Comparison of ENCODE assay signal across 8 mouse cellular contexts in genomic region chrX:60403062-60403763, GRCm38 (mm10).
A peak's percentile ranks its signal among the peaks of the same experiment; 100 is the strongest.
DNase-seq lines count a peak whose midpoint lies in the region; ATAC-seq and TF ChIP-seq lines count a peak whose summit lies in the region.

No protein-coding gene starts in this region.

- no peak for TF ChIP-seq CTCF in heart, postnatal 0 days (IDR thresholded peaks at IDR 0.05; ENCODE audit: low read depth)
- TF ChIP-seq CTCF in stomach, postnatal 0 days (IDR thresholded peaks at IDR 0.05; ENCODE audit: low read depth) = no peak

- DNase-seq in cerebellum, adult 11 months = peak; percentile 54
- DNase-seq in cerebellum, adult 9-10 months = no peak
- peak; percentile 68 for DNase-seq in ZHBTc4 (ENCODE audit: low read depth, low spot score)
- no peak for DNase-seq in heart, postnatal 0 days (ENCODE audit: low spot score)
- peak; percentile 29 for DNase-seq in limb, embryonic 11.5 days (ENCODE audit: low spot score)
- peak; percentile 14 for DNase-seq in stomach, postnatal 0 days (ENCODE audit: low spot score)

- WGBS in embryonic facial prominence, embryonic 13.5 days = 26% methylated on average over 35 of the region's 46 CpGs
- WGBS in heart, postnatal 0 days = 15% methylated on average over 45 of the region's 46 CpGs
- 23% methylated on average over 43 of the region's 46 CpGs for WGBS in limb, embryonic 11.5 days
- WGBS in midbrain, embryonic 13.5 days = 32% methylated on average over 43 of the region's 46 CpGs
- WGBS in stomach, postnatal 0 days = 16% methylated on average over 34 of the region's 46 CpGs

- H3K36me3 ChIP-seq in embryonic facial prominence, embryonic 13.5 days = no peaks in the 10 kb centered on the region
- H3K36me3 ChIP-seq in heart, postnatal 0 days (replicated peaks; ENCODE audit: control insufficient read depth, insufficient read depth, low read length) = no peaks in the 10 kb centered on the region
- H3K36me3 ChIP-seq in limb, embryonic 11.5 days (ENCODE audit: control insufficient read depth, insufficient read depth, low read length) = no peaks in the 10 kb centered on the region
- no peaks in the 10 kb centered on the region for H3K36me3 ChIP-seq in midbrain, embryonic 13.5 days
- no peaks in the 10 kb centered on the region for H3K36me3 ChIP-seq in stomach, postnatal 0 days (ENCODE audit: control insufficient read depth, insufficient read depth, low read length)

- TF ChIP-seq EP300 in heart, postnatal 0 days (IDR thresholded peaks at IDR 0.05; ENCODE audit: low read depth) = no peak
- no peak for TF ChIP-seq EP300 in stomach, postnatal 0 days (optimal IDR thresholded peaks at IDR 0.05)

- H3K4me2 ChIP-seq in embryonic facial prominence, embryonic 13.5 days = peak overlapping the region; percentile 65
- peak overlapping the region; percentile 64 for H3K4me2 ChIP-seq in heart, postnatal 0 days (ENCODE audit: low read depth, low read length)
- H3K4me2 ChIP-seq in limb, embryonic 11.5 days (ENCODE audit: low read depth, severe bottlenecking) = peak overlapping the region; percentile 59
- peak overlapping the region; percentile 64 for H3K4me2 ChIP-seq in midbrain, embryonic 13.5 days (replicated peaks)
- peak overlapping the region; percentile 70 for H3K4me2 ChIP-seq in stomach, postnatal 0 days (replicated peaks; ENCODE audit: low read depth)

- no peaks in the 10 kb centered on the region; the same call in 1 of the 2 replicates for H3K27me3 ChIP-seq in embryonic facial prominence, embryonic 13.5 days
- H3K27me3 ChIP-seq in heart, postnatal 0 days (ENCODE audit: control insufficient read depth, insufficient read depth, low read length) = no peaks in the 10 kb centered on the region
- H3K27me3 ChIP-seq in limb, embryonic 11.5 days (ENCODE audit: control insufficient read depth, insufficient read depth, low read length) = peaks cover 3% of the 10 kb centered on the region; the same call in 1 of the 2 replicates
- H3K27me3 ChIP-seq in midbrain, embryonic 13.5 days = no peaks in the 10 kb centered on the region
- H3K27me3 ChIP-seq in stomach, postnatal 0 days (ENCODE audit: control insufficient read depth, insufficient read depth, low read length) = no peaks in the 10 kb centered on the region

- no peak; the same call in 1 of the 2 replicates for ATAC-seq in embryonic facial prominence, embryonic 13.5 days (ENCODE audit: insufficient number of reproducible peaks, insufficient read depth, low FRiP score, low TSS enrichment, low read depth)
- ATAC-seq in heart, postnatal 0 days (ENCODE audit: insufficient read depth, low read depth) = peak; percentile 16; the same call in 1 of the 2 replicates
- peak; percentile 31; the same call in 1 of the 2 replicates for ATAC-seq in limb, embryonic 11.5 days (ENCODE audit: insufficient number of reproducible peaks, low FRiP score, low TSS enrichment, low read depth)
- ATAC-seq in midbrain, embryonic 13.5 days = peak; percentile 35
- ATAC-seq in stomach, postnatal 0 days (ENCODE audit: low FRiP score, low TSS enrichment) = peak; percentile 20

- peak overlapping the region; percentile 74 for H3K9ac ChIP-seq in embryonic facial prominence, embryonic 13.5 days
- H3K9ac ChIP-seq in heart, postnatal 0 days (replicated peaks; ENCODE audit: low read depth, low read length) = peak overlapping the region; percentile 77
- H3K9ac ChIP-seq in limb, embryonic 11.5 days (ENCODE audit: low read length) = peak overlapping the region; percentile 64
- peak overlapping the region; percentile 83 for H3K9ac ChIP-seq in midbrain, embryonic 13.5 days (replicated peaks)
- peak overlapping the region; percentile 61 for H3K9ac ChIP-seq in stomach, postnatal 0 days (ENCODE audit: low read length)

- H3K4me3 ChIP-seq in embryonic facial prominence, embryonic 13.5 days = peak overlapping the region; percentile 61
- peak overlapping the region; percentile 68 for H3K4me3 ChIP-seq in heart, postnatal 0 days (ENCODE audit: low read depth, low read length)
- peak overlapping the region; percentile 57 for H3K4me3 ChIP-seq in limb, embryonic 11.5 days (ENCODE audit: low read depth, low read length)
- peak overlapping the region; percentile 68 for H3K4me3 ChIP-seq in midbrain, embryonic 13.5 days (replicated peaks)
- peak overlapping the region; percentile 57 for H3K4me3 ChIP-seq in stomach, postnatal 0 days (ENCODE audit: low read depth, low read length)

- no peaks in the 10 kb centered on the region for H3K4me1 ChIP-seq in embryonic facial prominence, embryonic 13.5 days
- H3K4me1 ChIP-seq in heart, postnatal 0 days (ENCODE audit: control insufficient read depth, insufficient read depth) = no peaks in the 10 kb centered on the region
- no peaks in the 10 kb centered on the region for H3K4me1 ChIP-seq in limb, embryonic 11.5 days (ENCODE audit: control insufficient read depth, insufficient read depth, low read length)
- peaks cover 14% of the 10 kb centered on the region for H3K4me1 ChIP-seq in midbrain, embryonic 13.5 days (replicated peaks)
- no peaks in the 10 kb centered on the region for H3K4me1 ChIP-seq in stomach, postnatal 0 days (replicated peaks; ENCODE audit: control insufficient read depth, insufficient read depth)

- H3K9me3 ChIP-seq in embryonic facial prominence, embryonic 13.5 days = no peaks in the 10 kb centered on the region
- no peaks in the 10 kb centered on the region for H3K9me3 ChIP-seq in heart, postnatal 0 days (replicated peaks; ENCODE audit: control insufficient read depth, low read length)
- no peaks in the 10 kb centered on the region for H3K9me3 ChIP-seq in limb, embryonic 11.5 days (ENCODE audit: control insufficient read depth, low read length)
- H3K9me3 ChIP-seq in midbrain, embryonic 13.5 days = no peaks in the 10 kb centered on the region
- no peaks in the 10 kb centered on the region for H3K9me3 ChIP-seq in stomach, postnatal 0 days (ENCODE audit: control insufficient read depth, low read length)

- 0 out of 2 replicates have a peak overlapping the region, but pooled peaks have one; percentile 44 for H3K27ac ChIP-seq in embryonic facial prominence, embryonic 13.5 days
- peak overlapping the region; percentile 38; the same call in 1 of the 2 replicates for H3K27ac ChIP-seq in heart, postnatal 0 days (ENCODE audit: low read depth)
- H3K27ac ChIP-seq in limb, embryonic 11.5 days (replicated peaks; ENCODE audit: low read depth, low read length) = no peak overlapping the region
- peak overlapping the region; percentile 39; the same call in 1 of the 2 replicates for H3K27ac ChIP-seq in midbrain, embryonic 13.5 days
- no peak overlapping the region for H3K27ac ChIP-seq in stomach, postnatal 0 days (replicated peaks)

Comparison
In these comparisons a context has a peak if more than half of its experiments do, and no peak if none do; other contexts are left out.
1. DNase-seq: peak in cerebellum, adult 11 months (single experiment), ZHBTc4 (single experiment), limb, embryonic 11.5 days (single experiment) and stomach, postnatal 0 days (single experiment); none in cerebellum, adult 9-10 months (single experiment) and heart, postnatal 0 days (single experiment).
2. H3K27ac ChIP-seq: peak in embryonic facial prominence, embryonic 13.5 days (single experiment), heart, postnatal 0 days (single experiment) and midbrain, embryonic 13.5 days (single experiment); none in limb, embryonic 11.5 days (single experiment) and stomach, postnatal 0 days (single experiment).
3. Peak in every context shown above with its lines, with median percentiles within 50 percentile points of each other: H3K4me2 ChIP-seq, H3K4me3 ChIP-seq and H3K9ac ChIP-seq.